Mouse (Mus musculus) embryo, embryonic 10 days (tissue): ENCODE measurements around the gene Pdia5.

Experiments used
- DNase-seq: peaks from one replicate; pipeline ENCODE4 v3.0.0-alpha.2; 2015; ENCODE audit warnings: low spot score

Gene Pdia5

GRCm38 (mm10) chr16:35441346-35442025, 49.2 kb downstream of the Pdia5 start:
- no peak for DNase-seq

GRCm38 (mm10) chr16:35439046-35439445, 51.6 kb downstream of the Pdia5 start:
- DNase-seq = no peak

- no peak for DNase-seq
Observed at GRCm38 (mm10) chr16:35431608-35432007, 59.1 kb downstream of the Pdia5 start.

GRCm38 (mm10) chr16:35424926-35425325, 65.7 kb downstream of the Pdia5 start:
- DNase-seq = no peak

DNA sequence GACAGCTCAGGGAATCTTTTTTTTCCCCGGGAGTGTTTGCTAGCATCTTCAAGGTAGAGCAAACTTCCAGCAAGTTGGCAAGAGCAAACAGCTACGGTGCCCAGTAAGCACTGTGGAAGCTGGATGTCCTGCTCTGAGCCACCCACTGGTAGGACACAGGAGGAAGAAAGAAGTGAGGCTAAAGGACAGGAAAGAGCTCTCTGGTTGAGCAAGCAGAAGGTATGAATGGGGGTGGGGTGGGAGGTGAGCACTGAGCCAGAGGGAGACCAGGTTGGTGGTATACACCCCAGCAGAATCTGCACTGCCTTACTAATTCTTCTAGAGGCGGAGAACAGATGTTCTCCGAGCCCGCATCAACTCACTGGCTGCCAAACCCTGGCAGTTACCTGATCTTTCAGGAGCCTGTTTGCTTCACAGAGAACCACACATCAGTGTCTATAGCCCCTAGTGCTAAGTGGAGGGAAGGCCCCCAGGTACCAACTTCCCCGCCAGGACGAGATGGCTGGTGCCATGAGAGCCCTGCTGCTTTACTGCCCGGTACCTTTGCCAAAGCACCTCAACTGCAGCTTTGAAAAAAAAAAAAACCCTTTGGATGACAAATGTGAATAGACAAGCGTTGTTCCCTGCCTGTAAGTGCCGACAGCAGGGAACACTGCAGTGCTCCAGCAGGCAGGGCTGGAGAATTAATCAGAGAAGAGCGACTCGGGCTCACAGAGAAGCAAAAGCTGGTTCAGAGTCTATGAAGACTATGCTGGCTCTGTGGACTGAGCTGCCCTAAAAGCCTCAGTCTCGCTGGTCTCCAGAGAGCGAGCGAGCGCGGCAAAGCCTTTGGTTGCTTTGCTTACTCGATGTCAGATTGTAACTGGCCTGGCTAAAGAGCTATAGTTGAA, 67.2 kb downstream of the Pdia5 start:
- DNase-seq = no peak

- no peak for DNase-seq
Observed at GRCm38 (mm10) chr16:35422705-35423104, 68.0 kb downstream of the Pdia5 start.

DNA sequence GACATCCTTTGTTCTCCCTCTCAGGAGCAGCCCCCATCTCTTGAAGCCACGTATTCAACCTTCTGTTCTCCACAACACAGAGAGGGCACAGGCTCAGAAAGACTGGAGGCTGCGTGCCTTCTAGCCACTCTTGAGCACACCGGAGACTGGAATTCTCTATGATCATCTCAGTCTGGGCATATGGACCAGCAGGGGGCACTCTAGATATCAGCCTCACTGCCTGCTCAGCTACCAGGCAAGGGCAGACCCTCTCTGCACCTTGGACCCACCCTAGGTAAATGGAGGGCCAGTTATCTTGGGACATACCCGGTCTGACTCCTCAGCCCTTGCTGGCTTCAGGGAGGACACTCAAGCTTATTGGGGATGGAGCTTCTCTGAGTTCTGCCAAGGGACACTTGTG, 68.5 kb downstream of the Pdia5 start:
- DNase-seq = peak; percentile 65

GRCm38 (mm10) chr16:35414616-35415015, 76.1 kb downstream of the Pdia5 start:
- DNase-seq = no peak

DNA sequence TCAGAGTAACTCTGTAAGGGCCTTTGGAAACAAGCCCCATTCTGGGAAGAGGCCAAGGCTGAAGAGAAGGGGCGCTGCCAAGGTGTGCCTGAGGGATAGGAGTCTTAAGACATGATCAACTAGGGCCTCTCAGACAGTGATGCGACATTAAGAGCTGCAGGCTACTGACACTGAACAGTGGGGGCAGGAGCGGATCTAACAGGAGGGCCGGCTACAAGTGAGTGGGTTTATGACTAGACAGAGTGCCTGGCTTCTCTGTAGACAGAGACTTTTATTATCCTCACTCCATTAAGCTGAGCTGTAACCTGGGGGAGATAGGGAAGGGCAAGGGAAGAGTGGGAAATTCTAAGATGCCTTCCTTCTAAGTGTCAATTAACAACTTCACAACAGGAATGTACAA, 84.0 kb downstream of the Pdia5 start:
- no peak for DNase-seq

GRCm38 (mm10) chr16:35406166-35406565, 84.5 kb downstream of the Pdia5 start:
- no peak for DNase-seq

GRCm38 (mm10) chr16:35405348-35406080, 85.2 kb downstream of the Pdia5 start:
- no peak for DNase-seq

- DNase-seq = no peak
Observed at GRCm38 (mm10) chr16:35404864-35405263, 85.8 kb downstream of the Pdia5 start.

DNA sequence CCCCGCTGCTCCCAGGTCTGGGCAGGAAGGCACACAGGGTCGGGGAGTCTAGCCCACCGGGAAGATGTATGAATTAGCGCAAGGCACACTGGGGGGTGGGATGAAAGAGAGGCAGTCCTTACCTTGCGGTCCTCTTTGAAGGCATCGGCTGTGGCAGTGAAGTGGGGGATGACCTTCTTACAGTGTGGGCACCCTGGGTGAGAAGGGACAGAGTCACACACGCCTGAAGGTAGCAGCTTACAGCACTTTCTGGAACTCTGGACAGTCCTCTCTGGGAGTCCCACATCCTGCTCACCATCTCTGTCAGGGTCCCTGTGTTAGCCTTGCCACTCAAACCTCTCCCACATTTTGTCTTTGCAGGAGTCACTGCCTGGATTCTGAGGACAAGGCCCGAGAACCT, 86.8 kb downstream of the Pdia5 start:
- DNase-seq = no peak

DNA sequence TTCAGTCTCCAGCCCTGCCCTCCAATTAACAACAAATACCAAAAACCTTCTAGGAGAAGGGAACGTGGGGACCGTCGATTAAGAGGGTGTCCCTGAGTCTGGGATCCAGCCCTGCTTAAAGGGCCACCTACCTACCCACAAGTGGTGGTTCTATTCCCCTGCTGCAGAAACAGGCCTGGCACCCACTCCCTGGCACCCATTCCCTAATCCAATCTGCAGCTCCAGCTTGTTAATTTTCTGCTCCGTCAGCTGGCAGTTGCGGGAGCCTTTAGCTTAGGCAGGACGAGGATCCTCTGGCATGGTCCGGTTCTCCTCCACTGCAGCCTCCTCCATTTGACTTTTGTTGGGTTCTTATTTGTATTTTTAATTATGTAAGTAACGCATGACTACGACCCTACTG, 87.3 kb downstream of the Pdia5 start:
- no peak for DNase-seq

DNA sequence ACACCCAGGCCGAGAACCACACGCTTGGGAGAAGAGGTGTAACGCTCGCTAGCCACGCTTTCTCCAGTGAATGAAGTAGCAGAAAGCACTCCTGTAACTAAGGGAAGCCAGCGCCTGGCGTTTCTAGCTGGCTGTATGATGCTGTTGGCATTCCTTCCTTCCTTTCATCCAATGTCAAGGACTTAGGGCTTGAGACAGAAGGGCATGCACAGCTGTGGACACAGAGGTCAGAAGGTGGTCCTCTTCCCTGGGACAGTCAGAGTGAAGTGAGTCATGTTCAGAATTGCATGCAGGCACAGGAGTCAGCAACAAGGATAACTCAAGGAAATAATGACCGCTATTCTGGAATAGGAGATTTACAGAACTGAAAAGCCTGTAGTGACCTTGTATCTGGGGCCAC, 97.9 kb downstream of the Pdia5 start:
- no peak for DNase-seq

- no peak for DNase-seq
Observed at GRCm38 (mm10) chr16:35385654-35386053, 105.0 kb downstream of the Pdia5 start.

GRCm38 (mm10) chr16:35380048-35380447, 110.6 kb downstream of the Pdia5 start:
- DNase-seq = no peak

DNA sequence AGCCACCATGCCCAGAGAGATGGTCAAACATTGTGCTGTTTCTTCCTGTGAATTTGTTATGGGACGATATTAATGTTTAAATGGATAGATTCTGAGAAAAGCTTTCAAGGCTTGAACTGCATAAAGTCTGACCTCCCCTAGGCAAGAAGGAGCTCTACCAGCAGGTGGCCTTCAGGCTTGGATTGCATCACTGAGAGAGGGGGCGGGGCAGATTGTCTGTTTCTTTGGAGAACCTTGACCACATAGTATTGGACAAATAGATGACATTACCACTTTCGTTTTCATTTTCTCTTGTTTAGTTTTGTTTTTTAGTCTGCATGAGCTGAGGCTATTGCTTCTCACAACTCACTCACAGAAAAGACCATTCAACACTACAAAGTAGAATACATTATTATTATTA, 111.3 kb downstream of the Pdia5 start:
- DNase-seq = no peak

DNA sequence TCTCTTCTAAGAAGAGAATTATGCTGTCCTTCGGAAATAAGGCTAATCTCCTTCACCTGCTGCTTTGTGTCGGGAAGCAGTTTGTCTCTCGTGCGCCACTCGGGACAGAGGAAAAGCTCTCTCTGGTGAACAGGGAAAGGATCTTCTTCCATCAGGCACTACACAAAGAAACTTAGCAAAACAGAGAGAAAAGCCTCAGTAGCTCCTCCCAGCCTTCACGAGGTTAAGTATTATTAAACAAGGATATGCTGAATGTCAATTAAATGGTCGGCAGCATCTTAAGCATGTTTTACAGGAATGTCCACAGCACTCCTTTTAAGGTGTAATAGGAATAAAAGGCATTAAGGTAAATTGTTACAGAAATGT, 126.6 kb downstream of the Pdia5 start:
- DNase-seq = no peak

DNA sequence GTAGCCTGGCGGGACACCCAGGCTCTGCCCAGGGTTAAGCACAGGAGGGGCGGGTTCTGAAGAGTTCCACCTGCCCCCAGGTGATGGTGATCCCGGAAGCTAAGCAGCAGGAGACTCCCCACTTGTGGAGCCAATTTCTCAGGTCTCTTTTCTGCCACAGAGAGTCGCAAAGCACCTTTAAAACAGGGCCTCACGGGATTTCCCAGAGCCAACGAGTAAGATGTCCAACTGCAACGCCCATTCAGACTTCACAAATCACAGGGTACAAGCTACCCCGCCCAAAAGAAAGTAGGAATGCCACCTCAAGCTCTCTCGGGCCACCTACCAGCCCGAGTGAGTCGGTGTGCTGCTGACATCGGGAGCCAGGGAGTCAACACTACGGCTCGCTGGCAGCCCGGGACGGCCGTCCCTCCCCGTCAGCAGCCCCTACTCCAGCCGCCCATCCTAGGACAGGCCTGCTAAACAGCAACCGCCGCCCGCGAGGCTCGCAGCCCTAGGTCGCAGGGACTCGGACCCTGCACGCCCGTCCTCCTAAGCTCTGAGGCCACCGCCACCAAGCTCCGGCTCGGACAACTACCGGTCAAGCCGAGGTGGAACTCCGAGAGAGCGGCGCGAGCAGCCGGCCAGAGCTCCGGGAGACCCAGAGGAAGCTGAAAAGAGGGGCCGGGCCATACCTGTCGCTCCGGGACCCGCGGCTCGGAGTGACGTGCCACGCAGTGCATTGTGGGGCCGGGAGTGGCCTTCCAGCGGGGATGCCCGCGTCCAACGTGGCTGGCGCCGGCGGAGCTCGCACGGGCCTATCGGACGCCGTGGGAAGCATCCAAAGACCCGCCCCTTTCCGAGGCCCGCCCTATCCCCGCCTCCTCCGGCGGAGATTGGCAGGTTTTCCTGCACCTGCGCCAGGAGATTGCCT, 127.3 kb downstream of the Pdia5 start, which contains the start of gene Sec22a:
Sec22a (minus strand) TSS at position 769 of the 913 bp plus-strand sequence.
- peak; percentile 98 for DNase-seq

GRCm38 (mm10) chr16:35362221-35362620, 128.5 kb downstream of the Pdia5 start:
- DNase-seq = peak; percentile 7

- peak; percentile 77 for DNase-seq
Observed at GRCm38 (mm10) chr16:35360593-35360992, 130.1 kb downstream of the Pdia5 start.
